Mouse (Mus musculus) left cerebral cortex, adult 18-20 months (tissue): ENCODE measurements around the gene Eif6. TPM values are rescaled to one million over a fixed set of nuclear protein-coding genes. Genes with fewer than 3 reads are reported as not detected.
A peak's percentile ranks its signal among the peaks of the same experiment; 100 is the strongest.
"Not testable (repeated sequence)": the region's sequence is repeated elsewhere in the genome, so short reads cannot be mapped to it uniquely, and the experiment has no call there.

Source experiments
- DNase-seq, 2 experiments: peaks; one replicate each; pipeline ENCODE4 v3.0.0; 2021 to 2022; ENCODE audit warnings: low spot score in 2 of 2, mixed read lengths in 1 of 2
- long read RNA-seq, 2 experiments: library from polyadenylated mRNA; stranded (forward); transcript quantifications; one replicate each; pipeline ENCODE4 v2.0.0; 2021
- total RNA-seq, 2 experiments: library from RNA; stranded (reverse); gene quantifications; 2 replicates each; pipeline ENCODE4 v1.2.3; 2021

Gene Eif6
- 10 to 100 TPM; 73.3 to 82.5 TPM for total RNA-seq
- long read RNA-seq, experiment 1, transcript Eif6-201 (6 exons, 1,500 nt) = major isoform, 91 of 102 reads
- long read RNA-seq, experiment 1, partial matches to known transcripts = 3 of 102 reads
- long read RNA-seq, experiment 1, other reads (novel, unspliced or antisense) = 7 of 102 reads
- long read RNA-seq, experiment 2, transcript Eif6-201 (6 exons, 1,500 nt) = major isoform, 82 of 94 reads
- long read RNA-seq, experiment 2, partial matches to known transcripts = 4 of 94 reads
- long read RNA-seq, experiment 2, other reads (novel, unspliced or antisense) = 6 of 94 reads

DNA sequence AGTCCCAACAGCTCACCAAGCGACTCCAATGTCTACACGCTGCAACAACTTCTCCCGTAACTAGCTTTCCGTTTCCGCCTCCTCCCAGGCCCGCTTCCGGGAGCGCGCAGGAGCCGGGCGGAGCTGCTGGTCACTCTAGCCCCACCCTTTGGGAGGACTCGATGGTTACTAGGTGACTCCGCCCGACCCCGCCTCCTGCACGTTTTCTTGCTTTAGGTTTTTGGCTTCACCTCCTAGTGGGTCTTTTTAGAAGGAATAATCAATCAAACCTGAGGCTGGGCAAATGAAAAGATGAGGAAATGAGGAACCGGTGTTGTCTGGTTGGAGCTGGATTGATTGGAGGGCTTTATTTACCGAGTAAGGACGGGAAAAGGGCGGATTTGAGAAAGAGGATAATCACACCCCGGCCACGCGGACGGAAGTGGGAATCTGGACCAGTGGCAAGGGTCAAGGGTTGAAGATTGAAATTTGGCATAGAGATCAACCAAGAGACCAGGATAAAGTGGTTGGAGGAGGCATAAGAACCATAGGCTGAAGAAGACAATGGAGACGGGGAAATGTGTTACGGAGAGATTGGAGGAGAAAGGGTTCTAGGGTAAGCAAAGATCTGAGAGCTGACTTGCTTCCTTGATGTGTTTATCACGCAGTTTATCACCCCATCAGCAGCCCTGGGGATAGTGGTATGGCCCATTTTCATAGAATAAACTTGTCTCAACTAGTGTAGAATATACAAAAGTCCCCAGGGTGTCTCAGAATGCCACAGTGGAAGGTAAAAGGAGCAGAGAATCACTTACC, at the start of gene Eif6:
Gene Eif6, minus strand, starts transcription at position 296 of the 795 bp plus-strand sequence.
- DNase-seq = peak; percentile 74 to 83

DNA sequence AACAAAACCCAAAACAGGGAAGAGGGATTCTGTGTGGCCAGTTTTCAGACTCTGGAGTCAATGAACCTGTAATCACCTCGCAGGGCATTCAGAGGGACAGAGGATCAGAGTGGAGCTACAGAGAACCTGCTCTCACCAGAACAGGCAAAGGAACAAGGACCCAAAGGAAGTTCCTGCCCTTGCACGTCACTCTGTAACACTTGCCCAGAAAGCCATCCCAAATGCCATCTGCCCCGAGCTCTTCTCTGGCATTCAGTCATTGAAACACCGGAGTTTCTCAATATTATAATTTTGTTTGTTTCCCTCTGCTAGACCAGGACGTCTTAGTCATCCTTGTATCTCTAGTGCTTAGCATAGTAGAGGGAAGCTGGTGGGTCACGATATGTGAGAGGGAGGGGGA, 46.9 kb upstream of the Eif6 start:
- no peak for DNase-seq

DNA sequence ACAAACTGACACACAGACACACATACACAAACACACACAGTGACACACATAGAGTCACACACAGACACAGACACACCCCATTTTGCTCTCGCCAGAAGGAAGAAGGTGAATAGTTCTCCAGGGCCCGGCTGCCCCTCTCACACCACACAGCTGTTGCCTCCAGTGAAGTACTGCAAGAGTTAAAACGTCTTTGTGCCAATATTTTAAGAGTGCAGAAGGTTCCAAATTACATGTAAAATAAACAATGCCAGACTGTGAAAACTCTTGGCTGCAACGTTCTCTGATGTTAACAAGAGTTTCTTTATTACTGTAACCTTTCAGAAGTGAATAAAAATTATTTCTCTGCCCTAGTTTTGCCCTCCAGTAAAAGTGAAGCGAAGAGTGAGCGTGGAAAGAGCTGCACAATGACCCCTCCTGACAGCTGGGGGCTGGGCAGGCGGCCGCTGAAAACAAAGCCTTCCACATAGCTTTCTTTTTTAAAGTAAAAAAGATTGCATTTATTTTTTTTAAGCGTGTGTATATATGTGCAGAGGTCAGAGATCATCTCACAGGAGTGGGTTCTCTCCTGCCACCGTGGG, 46.3 kb upstream of the Eif6 start:
- DNase-seq = no peak

DNA sequence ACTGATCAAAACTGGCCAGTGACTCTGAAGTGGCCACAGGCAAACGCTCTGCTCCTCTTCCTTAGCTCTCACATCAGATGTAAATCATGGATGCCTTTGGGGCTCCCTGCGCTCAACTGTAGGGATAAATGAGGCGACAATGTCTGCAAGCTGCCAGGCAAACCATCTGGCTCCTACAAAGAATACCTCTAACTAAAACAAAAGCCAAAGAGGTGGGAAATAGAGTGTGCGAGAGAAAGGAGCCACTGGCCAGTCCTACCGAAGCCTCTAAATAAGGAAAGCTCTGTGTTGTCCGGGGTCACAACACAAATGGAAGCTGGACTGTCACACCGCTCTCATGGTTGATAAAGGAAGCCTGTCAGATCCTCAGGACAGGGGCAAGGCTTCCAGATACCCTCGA, 45.8 kb upstream of the Eif6 start:
- DNase-seq = no peak

DNA sequence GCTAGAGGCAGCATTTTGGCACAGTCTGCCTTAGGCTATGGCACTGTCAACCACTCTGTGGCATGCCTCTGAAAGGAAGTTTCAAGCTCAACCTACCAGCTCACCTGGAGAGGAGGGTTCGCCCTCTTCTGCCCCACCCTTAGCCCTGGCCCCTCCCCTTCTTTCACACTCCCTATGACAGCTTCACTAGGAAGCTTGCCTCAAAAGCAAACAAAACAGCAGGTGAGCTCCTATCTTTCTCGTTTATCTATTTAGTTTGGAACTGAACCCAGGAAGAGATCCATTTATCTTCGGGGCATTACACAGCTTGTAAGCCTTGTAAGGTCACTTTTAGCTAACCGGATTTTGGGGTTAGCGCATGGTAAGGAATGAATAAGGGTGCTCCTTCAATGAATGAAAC, 43.0 kb upstream of the Eif6 start:
- no peak for DNase-seq

DNA sequence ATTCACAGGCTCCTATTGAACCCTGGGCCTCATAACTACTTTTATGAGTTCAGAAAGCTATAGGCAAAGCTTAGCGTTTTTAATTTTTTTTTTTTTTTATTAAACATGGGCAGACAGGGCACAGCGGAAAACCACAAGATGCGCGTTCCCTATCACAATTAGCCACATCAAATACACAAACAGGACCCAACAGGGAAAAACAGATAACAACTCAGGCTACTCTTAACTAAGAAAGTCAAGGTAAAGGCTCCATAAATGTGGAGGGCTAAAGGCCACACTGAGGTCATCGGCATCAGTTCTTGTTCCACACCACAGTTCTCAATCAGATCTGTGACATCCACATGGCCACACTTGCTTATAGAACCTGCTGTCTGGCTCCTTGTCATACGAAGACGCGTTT, 41.6 kb upstream of the Eif6 start:
- DNase-seq = no peak

DNA sequence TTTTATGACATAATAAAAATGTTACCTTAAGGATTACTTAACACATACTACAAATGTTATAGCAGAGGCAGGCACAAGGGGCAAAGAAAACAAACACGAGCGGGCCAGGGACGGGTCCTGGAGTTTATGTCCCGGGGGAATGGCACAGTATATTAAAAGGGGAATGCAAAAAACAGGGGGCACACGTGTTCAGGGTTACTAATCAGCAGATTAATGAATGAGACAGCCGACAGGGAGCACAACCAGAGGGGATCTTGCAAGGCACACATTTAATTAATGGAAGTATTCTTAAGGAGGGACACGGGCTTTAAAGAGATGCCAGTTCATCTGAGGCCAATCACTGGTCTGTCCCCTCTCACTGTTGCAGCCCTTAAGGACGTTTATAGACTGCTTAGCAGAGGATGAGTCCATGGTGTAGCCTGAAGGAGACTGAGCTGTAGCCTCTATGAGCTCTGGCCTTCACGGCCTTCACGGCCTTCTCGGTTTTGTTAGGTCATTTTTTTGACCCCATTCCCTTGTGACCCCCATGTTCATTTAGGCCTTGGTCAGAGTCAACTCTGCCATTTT, 36.7 kb upstream of the Eif6 start:
- no peak for DNase-seq

DNA sequence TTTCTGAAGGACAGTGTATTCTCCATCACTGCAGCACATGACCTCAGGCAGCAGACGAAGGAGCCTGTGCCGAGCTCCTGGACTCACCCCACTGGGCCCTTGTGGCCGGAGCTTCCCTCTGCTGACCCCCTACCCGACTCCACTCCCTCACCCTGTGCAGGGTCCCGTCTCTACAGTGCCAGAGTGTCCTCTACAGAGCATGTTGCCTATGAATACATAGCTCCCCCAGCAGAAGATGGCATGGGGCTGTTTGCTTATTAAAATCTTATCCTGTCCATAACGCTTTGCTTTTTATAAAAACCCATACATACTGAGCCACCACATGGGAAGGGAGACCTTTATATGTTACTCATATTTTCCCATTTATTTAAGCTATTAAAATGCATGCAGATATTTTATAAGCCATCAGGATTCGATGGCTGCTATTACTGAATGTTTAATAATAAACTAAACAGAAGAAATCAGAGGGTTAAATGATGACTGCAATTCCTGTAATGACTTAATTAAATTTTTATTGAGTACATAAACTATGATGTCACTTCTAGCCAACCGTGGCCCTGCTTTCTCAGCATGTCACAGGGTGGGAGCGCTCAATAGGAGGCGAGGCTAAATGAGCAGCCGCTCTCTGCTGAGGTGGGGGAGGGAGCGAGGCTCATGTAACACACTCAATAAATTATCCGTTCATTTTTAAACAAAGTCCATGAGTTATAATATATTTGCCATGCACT, 36.0 kb upstream of the Eif6 start:
- DNase-seq = no peak

DNA sequence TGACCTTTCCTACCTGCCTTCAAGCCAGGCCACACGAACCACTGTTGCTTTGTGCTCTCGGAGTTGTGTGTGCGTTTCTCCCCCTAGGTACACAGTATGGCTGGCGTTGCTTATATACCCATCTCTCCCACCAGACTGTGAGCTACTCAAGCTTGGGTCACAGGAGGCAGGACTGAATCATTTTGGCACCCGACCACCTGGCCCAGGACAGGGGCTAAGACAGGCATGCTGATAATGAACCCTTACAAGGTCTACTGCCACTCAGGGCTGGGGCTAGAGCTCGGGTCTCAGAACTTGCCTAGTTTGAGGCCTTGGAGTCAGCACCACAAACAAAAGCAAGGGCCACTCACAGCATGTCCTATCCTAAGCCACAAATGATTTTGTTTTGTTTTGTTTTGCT, 34.9 kb upstream of the Eif6 start:
- DNase-seq = no peak

DNA sequence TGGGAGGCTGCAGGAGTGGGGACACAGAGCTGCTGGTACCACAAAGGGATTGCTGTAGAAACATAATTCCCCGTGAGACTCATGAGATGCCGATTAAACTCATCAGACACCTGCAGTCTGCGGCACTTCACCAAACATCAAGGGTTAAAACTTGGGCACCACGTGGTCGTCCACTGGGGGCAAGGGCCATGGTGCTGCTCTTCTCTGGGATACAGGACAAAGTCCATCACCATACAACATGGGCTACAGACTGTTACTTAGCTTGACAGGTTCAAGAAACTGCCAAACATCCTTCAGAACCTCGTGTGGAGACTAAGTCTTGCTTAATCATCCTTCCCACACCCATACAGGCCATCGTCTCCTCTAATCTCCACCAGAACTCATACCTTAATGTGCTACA, 33.4 kb upstream of the Eif6 start:
- no peak for DNase-seq

DNA sequence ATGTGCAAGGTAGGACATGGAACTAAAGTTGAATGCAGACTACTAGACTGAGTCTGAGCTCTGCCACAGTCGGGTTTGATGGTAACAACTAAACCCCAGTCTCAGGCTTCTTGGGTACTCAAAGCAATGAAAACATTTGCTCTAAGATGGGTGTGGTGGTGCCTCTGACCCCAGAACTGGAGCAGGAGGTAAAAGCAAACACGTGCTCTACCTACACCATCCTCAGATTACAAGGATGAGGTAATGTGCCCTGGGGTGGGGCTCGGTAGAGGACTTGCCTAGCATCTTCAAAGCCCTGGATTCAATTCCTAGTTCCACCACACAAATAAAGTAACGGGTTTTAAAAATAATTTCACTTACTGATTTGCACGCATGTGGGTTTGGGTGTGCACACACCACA, 25.8 kb upstream of the Eif6 start:
- no peak for DNase-seq

DNA sequence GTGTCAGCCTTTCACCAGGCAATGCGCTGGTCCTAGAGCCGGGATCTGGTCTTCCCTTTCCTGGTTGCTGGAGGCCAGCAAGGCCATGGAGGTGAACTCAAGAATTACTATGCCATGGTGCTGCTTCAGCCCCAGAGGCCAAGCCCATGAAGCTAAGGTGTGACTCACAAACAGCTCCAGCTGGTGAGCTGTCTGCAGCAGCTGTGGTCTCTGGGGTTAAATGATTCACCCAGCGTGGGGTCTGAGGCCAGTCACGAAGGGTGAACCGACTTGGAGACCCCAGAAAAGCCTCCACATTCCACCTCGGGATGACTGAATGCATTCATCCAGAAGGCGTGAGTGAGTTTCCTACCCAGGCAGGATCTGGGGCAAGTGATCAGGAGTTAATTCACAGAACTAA, 23.4 kb upstream of the Eif6 start:
- no peak for DNase-seq

DNA sequence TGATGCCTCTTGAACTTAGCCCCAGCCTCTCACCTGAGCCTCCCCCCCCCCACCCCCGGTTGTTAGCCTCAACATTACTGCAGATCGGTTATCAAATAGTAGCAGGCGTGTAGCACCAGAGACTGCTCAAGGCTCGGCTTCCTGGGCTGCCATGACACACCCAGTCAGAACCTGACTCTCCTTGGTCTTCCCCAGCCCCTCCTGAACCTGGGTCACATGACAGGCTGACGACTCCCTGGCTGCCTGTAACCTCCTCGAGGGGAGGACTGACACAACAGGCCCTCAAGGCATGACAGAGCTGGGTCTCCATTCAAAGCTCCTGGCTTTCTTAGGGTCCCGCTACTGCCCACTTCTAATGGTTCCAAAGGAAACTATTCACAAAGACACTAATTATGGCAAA, 22.7 kb upstream of the Eif6 start:
- DNase-seq = no peak

DNA sequence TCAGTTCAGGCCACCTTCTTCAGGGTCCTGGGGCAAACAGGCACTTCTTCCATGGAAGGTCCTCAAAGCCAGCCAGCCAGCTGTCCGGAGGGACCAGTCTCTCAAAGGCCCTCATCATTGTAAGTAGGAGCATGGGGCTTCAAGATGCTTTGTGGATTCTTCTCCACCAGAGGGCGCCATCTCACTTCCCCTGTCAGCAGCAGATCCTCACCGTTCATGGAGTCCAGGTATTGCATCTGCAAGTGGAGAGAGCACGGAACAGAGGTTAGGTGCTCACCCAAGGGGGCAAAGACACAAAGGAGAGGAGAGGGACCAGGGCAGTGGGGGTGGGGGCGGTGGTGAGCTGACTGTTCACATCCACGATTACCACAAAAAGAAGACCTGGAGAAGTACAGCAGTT, 21.6 kb upstream of the Eif6 start:
- DNase-seq = peak; percentile 76 to 86

DNA sequence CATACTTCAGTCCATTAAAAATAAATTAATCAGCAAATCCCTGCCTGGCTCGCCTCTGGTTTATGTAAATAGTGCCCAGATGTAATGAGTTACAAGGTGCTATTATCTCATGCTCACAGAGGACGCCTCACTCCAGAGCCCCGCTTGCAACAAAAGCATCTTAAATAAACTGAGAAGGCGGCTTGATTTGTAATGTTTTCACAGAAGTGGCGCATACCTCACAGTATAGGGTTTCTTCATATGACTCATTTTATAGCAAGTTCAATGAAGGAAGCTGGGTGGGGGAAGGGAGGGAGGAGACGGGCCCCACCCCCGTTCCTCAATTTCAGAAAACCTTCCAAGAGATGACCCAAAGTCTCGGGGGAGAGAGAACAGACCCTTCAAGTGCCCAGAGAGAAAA, 20.2 kb upstream of the Eif6 start:
- DNase-seq = no peak

DNA sequence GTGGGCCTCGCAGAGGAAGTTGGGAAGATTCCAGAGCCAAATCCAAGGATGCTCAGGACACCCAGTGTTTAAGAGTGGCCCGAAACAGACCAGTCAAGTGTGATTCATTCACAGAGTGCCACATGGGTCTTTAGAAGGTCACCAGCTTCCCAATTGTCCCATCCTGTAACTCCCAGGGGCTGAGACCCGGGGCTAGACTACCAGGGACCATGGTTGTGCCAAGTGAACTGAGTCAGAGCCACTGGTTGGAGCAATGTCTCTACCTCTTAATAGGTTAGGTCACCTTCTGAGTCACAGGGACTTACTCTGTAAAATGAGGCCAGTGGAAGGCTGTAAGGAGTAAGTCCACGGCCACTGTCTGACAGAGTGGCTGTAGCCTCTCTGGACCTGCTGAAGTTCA, 12.2 kb upstream of the Eif6 start:
- DNase-seq = no peak

DNA sequence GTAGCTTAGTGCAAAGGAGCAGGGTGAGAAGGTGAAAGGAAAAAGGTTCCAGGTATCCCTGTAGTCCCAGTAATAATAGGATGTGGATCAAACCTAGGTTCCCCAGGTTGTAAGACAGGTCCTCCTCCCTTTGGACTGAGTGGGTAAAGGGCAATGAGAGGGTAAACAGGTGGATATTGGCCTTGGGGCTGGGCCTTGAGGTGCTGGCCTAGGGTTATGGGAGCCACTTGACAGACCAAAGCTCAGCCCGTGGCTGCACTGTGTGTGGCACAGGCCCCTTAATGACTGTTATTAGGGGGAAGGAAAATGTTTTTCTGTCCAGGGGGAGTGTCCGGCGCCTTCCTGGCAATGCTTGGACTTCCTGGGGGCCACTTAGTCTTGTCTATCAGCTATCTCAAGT, 11.2 kb upstream of the Eif6 start:
- DNase-seq = no peak

DNA sequence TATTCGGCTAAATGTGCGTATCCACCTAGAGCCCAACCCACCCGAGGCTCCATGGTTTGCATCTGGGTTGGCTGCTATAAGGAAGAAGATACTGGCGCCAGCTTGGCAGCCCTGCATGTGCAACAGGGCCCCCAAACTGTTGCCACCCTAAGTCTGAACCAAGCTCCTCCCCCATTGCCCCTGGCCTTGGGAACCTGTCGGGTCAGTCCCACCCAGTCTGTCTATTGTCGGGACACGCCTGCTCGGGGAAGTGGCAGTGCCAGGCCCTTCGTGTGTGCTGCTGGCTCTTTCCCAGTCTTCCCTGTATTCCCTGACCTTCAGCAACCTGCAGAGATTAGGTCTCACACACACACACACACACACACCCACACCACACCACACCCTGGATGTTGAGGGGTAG, 8.0 kb upstream of the Eif6 start, which contains the start of gene Fam83c:
Gene Fam83c, minus strand, starts transcription at position 123 of the 400 bp plus-strand sequence.
- no peak for DNase-seq

DNA sequence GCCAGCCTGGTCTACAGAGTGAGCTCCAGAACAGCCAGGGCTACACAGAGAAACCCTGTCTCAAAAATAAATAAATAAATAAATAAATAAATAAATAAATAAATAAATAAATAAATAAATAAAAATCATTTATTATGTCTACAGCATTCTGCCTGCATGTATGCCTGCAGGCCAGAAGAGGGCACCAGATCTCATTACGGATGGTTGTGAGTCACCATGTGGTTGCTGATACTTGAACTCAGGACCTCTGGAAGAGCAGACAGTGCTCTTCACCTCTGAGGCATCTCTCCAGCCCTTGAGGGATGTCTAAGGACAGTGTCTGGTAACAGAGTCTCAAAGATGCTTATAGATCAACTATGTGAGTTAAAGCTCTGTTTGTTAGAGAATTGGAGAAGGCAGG, 5.4 kb upstream of the Eif6 start:
- DNase-seq = not testable (repeated sequence)

DNA sequence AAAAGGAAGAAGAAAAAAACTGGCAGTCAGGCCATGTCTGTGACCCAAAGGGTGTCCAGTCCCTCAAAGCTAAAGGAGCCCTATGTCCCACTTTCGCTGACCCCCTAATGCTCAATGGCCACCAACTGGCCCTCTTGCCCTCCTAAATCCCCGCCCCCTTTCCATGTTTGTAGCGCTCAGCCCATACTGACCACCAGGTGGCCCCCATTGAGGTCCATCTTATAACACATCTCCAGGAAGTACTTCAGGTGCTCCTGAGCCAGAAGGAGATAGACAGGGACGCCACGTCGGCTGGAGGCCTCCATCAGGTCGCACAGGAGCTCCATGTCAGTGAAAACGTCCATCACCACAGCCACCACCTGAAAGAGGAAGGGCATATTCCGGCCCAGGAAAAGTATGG, 4.6 kb upstream of the Eif6 start:
- no peak for DNase-seq

DNA sequence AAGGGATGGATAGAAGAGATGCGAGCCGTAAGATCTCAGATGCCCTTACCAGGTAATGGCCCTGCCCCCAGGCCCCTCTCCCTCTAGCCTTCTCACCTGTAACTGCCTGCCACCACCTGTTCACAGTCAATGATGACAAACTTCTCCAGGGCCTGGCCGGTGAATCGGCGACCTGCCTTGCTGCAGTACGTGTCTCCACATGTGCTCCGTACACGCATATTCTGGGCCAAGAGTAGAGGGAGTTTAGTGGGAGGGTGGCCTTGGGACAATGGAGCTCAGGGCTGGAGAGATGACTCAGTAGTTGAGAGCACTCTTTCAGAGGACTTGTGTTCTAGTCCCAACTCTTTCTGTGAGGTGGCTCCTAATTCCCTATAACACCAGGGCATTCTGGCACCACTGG, 4.1 kb upstream of the Eif6 start:
- no peak for DNase-seq
